Mouse (Mus musculus) forebrain, embryonic 16.5 days (tissue): ENCODE results near the gene Epsti1. TPM values are rescaled to one million over a fixed set of nuclear protein-coding genes. Genes with fewer than 3 reads are reported as not detected.

Experiments used
- ATAC-seq: fragments of 200-750 bp; cut with Nextera tagmentation; 2 replicates; pipeline ENCODE4 v1.8.0; 2017; ENCODE audit warnings: mild to moderate bottlenecking, moderate library complexity
- H3K27ac ChIP-seq: fragments of 300-500 bp; sonication (generic); 2 replicates; pipeline ENCODE4 v1.5.1; 2014; ENCODE audit warnings: low read length, control low read depth
- H3K27me3 ChIP-seq: fragments of 300-500 bp; sonication (generic); replicated peaks from 2 replicates; pipeline ENCODE4 v1.6.1; 2014; ENCODE audit warnings: low read length; ENCODE audit not compliant: control insufficient read depth, insufficient read depth
- H3K36me3 ChIP-seq: fragments of 300-500 bp; sonication (generic); 2 replicates; pipeline ENCODE4 v1.6.1; 2014; ENCODE audit not compliant: control insufficient read depth, insufficient read depth
- H3K4me1 ChIP-seq: fragments of 300-500 bp; sonication (generic); replicated peaks from 2 replicates; pipeline ENCODE4 v1.6.1; 2014; ENCODE audit warnings: low read length; ENCODE audit not compliant: control insufficient read depth, insufficient read depth
- H3K4me2 ChIP-seq: fragments of 300-500 bp; sonication (generic); 2 replicates; pipeline ENCODE4 v1.6.1; 2014; ENCODE audit warnings: mild to moderate bottlenecking, low read length, control low read depth
- H3K4me3 ChIP-seq: fragments of 300-500 bp; sonication (generic); replicated peaks from 2 replicates; pipeline ENCODE4 v1.5.1; 2014; ENCODE audit warnings: mild to moderate bottlenecking, low read length, control low read depth
- H3K9ac ChIP-seq: fragments of 300-500 bp; sonication (generic); replicated peaks from 2 replicates; pipeline ENCODE4 v1.6.1; 2014; ENCODE audit warnings: low read depth, low read length, control low read depth
- H3K9me3 ChIP-seq: fragments of 300-500 bp; sonication (generic); 2 replicates; pipeline ENCODE4 v1.6.1; 2016; ENCODE audit warnings: low read length; ENCODE audit not compliant: control insufficient read depth
- WGBS: fragments of 180-500 bp; shearing (Covaris S2); extraction: QIAGEN DNeasy Blood & Tissue Kit; methylation state at CpG from one replicate; pipeline ENCODE4 v1.1.7; 2014; 5-methylcytosine and 5-hydroxymethylcytosine counted together
- polyA plus RNA-seq: library from polyadenylated mRNA; unstranded; fragments of >200 nt; fragmentation: Nextera tagmentation; extraction: Ambion mirVana; gene quantifications from 2 replicates; pipeline ENCODE4 v1.2.1, GENCODE M21; 2015

Gene Epsti1
- polyA plus RNA-seq, 1 experiment from 2014 or later, result 0.33 TPM

DNA sequence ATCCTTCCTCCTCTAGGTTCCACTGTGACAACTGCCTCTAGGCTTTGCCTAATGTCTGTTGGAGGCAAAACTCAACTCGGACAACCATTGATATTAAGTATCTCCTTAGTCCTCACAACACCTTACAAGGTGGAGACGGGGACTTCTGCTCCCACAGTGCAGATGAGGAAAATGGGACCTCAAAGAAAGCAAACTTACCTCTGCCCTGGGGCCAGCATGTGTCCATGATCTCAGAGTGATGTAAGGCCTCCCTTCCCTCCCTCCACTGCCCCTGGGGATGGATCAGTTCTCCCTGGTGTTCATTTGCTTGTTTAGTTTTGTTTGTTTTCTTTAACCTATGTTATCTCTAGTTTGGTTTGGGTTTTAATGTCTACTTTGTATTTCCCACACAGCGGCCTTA, 1.5 kb upstream of the Epsti1 start:
- no peaks in the 10 kb centered on the region for H3K36me3 ChIP-seq
- H3K4me1 ChIP-seq, result no peaks in the 10 kb centered on the region
- no peak for ATAC-seq
- H3K27me3 ChIP-seq, result no peaks in the 10 kb centered on the region
- no peak overlapping the region for H3K9ac ChIP-seq
- H3K4me2 ChIP-seq, result no peak overlapping the region
- H3K27ac ChIP-seq, result no peak overlapping the region
- 93% methylated on average over 3 of the region's 3 CpGs for WGBS
- no peak overlapping the region for H3K4me3 ChIP-seq
- H3K9me3 ChIP-seq, result no peaks in the 10 kb centered on the region

DNA sequence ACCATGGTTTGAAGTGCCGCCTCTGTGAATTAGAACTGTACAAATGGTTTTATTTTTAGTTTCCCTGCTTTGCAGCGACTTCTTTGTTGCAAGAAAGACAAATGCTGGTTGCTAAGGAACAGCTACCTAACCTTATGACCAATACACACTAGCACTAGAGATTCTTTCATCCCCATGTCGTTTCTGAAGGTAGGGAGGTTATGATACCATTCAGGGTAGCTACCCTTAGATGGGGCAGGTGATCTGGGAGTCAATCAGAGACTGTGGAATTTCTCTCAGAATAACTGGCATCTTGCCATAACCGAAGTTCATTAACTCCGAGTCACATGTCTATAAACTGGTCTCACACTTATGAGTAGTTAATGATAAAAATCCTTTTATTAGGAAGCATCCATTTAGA, 1.4 kb downstream of the Epsti1 start:
- WGBS, result 36% methylated on average over 5 of the region's 5 CpGs
- no peak overlapping the region for H3K4me3 ChIP-seq
- peak; percentile 36; the same call in 1 of the 2 replicates for ATAC-seq

DNA sequence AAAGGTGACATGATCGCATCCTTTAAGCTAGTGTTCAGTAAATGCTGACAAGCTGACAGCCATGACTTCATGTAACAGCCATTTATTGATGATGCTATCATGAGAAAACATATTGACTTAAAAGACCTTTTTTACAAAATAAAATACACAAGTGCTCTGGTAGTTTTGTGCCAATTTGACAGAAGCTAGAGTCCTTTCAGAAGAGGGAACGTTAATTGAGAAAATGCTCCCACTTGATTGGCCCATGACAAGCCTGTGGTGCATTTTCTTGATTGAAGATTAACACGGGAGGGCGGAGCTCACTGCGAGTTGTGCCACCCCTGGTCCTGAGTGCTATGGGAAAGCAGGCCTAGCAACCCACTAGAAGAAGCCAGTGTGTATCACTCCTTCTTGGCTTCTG, 2.5 kb downstream of the Epsti1 start:
- WGBS, result 87% methylated on average over 5 of the region's 5 CpGs
- ATAC-seq, result no peak
- H3K9me3 ChIP-seq, result no peaks in the 10 kb centered on the region
- H3K4me2 ChIP-seq, result no peak overlapping the region
- no peaks in the 10 kb centered on the region for H3K36me3 ChIP-seq
- H3K9ac ChIP-seq, result no peak overlapping the region
- H3K27me3 ChIP-seq, result no peaks in the 10 kb centered on the region
- H3K27ac ChIP-seq, result no peak overlapping the region
- no peaks in the 10 kb centered on the region for H3K4me1 ChIP-seq
- H3K4me3 ChIP-seq, result no peak overlapping the region

More for the DNA sequence above, 1.4 kb downstream of the Epsti1 start:
- no peaks in the 10 kb centered on the region for H3K36me3 ChIP-seq
- H3K27me3 ChIP-seq, result no peaks in the 10 kb centered on the region
- H3K4me1 ChIP-seq, result no peaks in the 10 kb centered on the region
- no peak overlapping the region for H3K4me2 ChIP-seq
- no peak overlapping the region for H3K9ac ChIP-seq
- H3K9me3 ChIP-seq, result no peaks in the 10 kb centered on the region
- H3K27ac ChIP-seq, result no peak overlapping the region

DNA sequence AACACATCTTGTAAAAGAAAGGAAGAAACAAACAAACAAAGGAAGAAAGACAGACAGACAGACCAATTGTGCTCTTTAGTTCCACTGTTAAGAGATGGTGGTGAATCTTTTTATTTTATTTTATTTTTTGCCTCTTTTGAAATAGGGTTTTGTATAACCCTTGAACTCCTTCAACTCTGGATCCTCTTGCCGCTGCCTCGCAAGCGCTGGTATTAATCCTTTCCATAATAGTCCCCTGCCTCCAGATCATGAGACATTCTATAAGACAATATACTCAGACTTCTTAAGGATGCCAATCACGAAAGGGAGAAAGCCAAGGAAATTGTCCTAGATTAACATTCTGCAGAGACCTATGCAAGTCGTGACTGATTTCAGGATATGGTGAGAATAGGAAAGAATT, 11.7 kb downstream of the Epsti1 start:
- 15% methylated on average over 5 of the region's 5 CpGs for WGBS
- H3K9ac ChIP-seq, result no peak overlapping the region

DNA sequence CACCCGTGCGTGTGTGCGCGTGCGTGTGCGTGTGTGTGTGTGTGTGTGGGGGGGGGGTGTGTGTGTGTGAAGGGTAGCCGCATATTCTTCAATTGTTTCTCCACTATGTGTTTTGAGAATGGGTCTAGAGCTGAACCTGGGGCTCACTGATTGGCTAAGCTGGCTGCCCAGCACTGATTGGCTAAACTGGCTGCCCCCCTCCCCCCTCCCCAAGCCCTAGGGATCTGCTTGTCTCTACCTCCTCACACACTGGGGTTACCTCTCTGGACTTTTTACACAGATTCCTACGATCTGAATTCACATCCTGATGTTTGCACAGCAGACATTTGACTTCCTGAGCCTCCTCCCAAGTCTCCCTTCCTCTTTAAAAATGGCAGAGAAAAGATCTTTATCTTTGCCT, 17.6 kb downstream of the Epsti1 start:
- 88% methylated on average over 8 of the region's 8 CpGs for WGBS
- Histone ChIP-seq H3K9me3 (no peaks in the 10 kb centered on the region), H3K4me3 (no peak overlapping the region), H3K36me3 (no peaks in the 10 kb centered on the region), H3K27me3 (no peaks in the 10 kb centered on the region), H3K9ac (no peak overlapping the region), H3K4me2 (no peak overlapping the region), H3K27ac (no peak overlapping the region), H3K4me1 (0 out of 2 replicates have a peak, but pooled peaks cover 3% of the 10 kb centered on the region)
- ATAC-seq, result no peak

More for the DNA sequence above, 11.7 kb downstream of the Epsti1 start:
- H3K4me2 ChIP-seq, result no peak overlapping the region
- no peak overlapping the region for H3K4me3 ChIP-seq
- H3K27ac ChIP-seq, result no peak overlapping the region
- no peaks in the 10 kb centered on the region for H3K4me1 ChIP-seq
- H3K9me3 ChIP-seq, result peaks cover 2% of the 10 kb centered on the region; the same call in 1 of the 2 replicates
- no peak for ATAC-seq
- no peaks in the 10 kb centered on the region for H3K36me3 ChIP-seq
- H3K27me3 ChIP-seq, result no peaks in the 10 kb centered on the region

DNA sequence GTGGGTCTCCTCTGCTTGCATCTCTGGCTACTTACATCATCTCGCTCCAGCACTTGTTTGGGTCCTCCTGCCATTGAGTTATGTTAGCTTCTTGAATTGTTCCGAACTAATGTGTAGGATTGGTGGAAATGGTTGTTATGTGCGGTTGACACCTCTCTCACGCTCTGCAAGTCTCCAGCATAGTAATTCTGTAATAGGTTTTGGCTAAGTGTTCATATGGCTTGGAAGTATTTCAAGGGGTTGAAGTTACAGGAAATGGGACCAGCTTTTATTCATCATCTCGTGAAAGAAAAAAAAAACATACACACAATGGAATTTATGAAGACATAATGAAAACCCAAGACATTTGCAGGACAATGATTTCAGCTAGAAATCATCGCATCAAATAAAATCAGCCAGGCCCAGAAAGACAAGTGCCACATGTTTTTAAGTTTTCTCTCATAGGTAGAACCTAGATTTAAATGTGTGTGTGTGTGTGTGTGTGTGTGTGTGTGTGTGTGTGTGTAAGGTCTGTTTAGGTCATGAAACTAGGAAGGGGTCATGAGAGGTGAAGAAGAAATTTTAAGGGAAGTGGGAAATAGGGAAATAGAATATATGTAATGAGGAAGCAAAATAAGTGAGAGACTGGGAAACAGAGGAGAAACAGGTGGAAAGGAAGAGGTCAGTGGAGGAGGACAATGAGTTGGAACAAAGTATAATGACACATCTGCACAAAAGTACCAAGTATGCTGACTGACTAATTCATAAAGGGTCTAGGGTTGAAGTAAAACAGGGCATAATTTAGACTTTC, 19.2 kb downstream of the Epsti1 start:
- H3K9me3 ChIP-seq, result no peaks in the 10 kb centered on the region
- H3K27ac ChIP-seq, result no peak overlapping the region
- no peak for ATAC-seq
- 75% methylated on average over 6 of the region's 6 CpGs for WGBS
- H3K9ac ChIP-seq, result no peak overlapping the region
- no peaks in the 10 kb centered on the region for H3K27me3 ChIP-seq
- no peaks in the 10 kb centered on the region for H3K36me3 ChIP-seq
- 0 out of 2 replicates have a peak, but pooled peaks cover 3% of the 10 kb centered on the region for H3K4me1 ChIP-seq
- H3K4me2 ChIP-seq, result no peak overlapping the region
- no peak overlapping the region for H3K4me3 ChIP-seq

DNA sequence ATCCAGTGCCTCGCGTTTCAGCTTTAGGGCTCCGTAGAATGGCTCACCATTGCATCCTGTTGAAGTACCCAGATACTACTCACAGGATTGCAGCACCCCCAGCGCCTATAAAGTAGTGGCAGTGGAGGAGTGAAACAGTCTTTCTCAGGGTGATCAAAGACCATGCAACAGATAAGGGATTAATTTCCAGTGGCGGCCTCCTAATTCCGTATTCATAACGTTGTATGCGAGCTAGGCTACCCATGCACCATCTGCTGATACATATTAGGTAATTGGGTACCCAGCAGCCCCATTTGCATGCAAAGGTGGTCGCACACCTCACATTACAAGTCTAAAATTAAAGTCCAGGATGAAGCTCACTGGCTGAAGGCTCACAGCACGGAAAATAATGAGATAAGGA, 21.4 kb downstream of the Epsti1 start:
- Histone ChIP-seq H3K9me3 (no peaks in the 10 kb centered on the region), H3K4me2 (no peak overlapping the region), H3K4me1 (0 out of 2 replicates have a peak, but pooled peaks cover 3% of the 10 kb centered on the region), H3K4me3 (no peak overlapping the region), H3K27ac (no peak overlapping the region), H3K9ac (no peak overlapping the region), H3K27me3 (no peaks in the 10 kb centered on the region), H3K36me3 (no peaks in the 10 kb centered on the region)
- WGBS, result 77% methylated on average over 10 of the region's 10 CpGs
- no peak for ATAC-seq

DNA sequence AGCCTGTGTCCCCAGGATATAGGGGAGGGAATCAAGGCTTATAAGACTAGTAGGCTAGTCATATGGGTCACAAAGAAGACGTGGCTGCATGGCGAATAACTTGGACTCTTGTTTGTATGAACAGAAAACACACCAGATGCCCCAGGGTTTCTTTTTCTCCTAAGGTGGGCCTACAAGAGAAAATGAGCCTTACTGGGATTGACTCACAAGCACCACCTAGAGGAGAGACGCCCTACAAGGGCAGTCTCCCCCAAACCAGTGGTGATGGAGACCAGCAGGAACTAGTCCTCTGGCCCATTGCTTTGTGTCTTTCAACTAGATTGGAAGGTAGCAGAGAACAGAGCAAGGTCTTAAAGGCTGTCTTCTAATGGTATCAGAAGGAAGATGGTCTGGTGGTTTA, 22.7 kb downstream of the Epsti1 start:
- Histone ChIP-seq H3K9ac (no peak overlapping the region), H3K27me3 (no peaks in the 10 kb centered on the region), H3K9me3 (no peaks in the 10 kb centered on the region), H3K36me3 (no peaks in the 10 kb centered on the region), H3K27ac (no peak overlapping the region), H3K4me2 (no peak overlapping the region), H3K4me1 (0 out of 2 replicates have a peak, but pooled peaks cover 1% of the 10 kb centered on the region), H3K4me3 (no peak overlapping the region)
- no peak for ATAC-seq
- 36% methylated on average over 3 of the region's 3 CpGs for WGBS

DNA sequence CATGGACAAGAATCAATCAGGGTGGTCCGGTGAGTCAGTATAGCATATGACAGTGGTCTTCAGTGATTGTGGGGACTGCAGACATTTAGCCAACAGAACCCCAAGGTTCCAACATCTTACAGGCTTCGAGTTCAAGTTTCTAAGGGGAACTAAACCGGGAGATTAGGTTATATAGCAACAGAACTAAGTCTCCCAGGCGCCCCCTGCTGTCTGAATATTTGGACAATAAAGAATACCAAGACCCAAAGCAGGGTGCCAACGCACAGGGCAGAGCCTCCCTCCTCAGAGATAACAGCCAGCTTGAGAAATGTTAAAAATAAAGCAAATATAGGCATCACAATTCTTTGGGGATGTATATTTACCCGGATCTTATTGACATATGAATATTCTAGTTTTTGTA, 24.0 kb downstream of the Epsti1 start:
- H3K27me3 ChIP-seq, result no peaks in the 10 kb centered on the region
- H3K9ac ChIP-seq, result no peak overlapping the region
- no peaks in the 10 kb centered on the region for H3K4me1 ChIP-seq
- H3K4me2 ChIP-seq, result no peak overlapping the region
- H3K36me3 ChIP-seq, result no peaks in the 10 kb centered on the region
- H3K27ac ChIP-seq, result no peak overlapping the region
- no peaks in the 10 kb centered on the region for H3K9me3 ChIP-seq
- 42% methylated on average over 6 of the region's 6 CpGs for WGBS
- ATAC-seq, result no peak
- no peak overlapping the region for H3K4me3 ChIP-seq
